Mouse (Mus musculus): ENCODE measurements at regions not wholly inside any gene's neighbourhood (a gene's known extent, or its start where the extent isn't known, plus 50 kb on each side); places are given as distances from the start of the nearest gene placed in this dataset.

DNA sequence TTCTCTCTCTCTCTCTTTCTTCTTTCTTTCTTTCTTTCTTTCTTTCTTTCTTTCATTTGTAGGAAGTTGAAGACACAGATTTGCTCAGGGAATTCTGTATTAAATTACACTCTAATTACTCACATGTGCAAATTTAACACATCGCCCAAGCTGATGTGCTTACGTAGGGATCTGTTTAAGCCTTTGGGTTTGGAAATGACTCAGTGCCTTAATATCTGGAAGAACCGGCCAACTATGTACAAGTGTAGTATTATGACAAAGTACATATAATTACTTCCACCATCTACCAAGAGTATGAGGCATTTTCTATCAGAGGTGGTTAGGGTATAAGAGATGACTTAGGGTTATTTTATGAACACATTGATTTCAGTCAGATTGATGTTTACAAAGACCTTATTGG lies 217.8 kb upstream of the Dkk2 start:
- Histone ChIP-seq H3K9me3 (replicated peaks) (peaks cover 9% of the 10 kb centered on the region), H3K4me1 (ENCODE audit: insufficient read depth, low read depth, low read length) (no peaks in the 10 kb centered on the region), H3K4me3 (ENCODE audit: low read depth, low read length) (no peak overlapping the region), H3K27me3 (ENCODE audit: insufficient read depth, low read length) (no peaks in the 10 kb centered on the region), H3K36me3 (replicated peaks) (no peaks in the 10 kb centered on the region)
- TF ChIP-seq GATA2 (IDR thresholded peaks at IDR 0.05; ENCODE audit: borderline replicate concordance, low read depth, low read length) (no peak), POLR2AphosphoS5 (IDR thresholded peaks at IDR 0.05; ENCODE audit: insufficient replicate concordance, low read depth, low read length) (no peak), CTCF (IDR thresholded peaks at IDR 0.05; ENCODE audit: low read depth, low read length) (no peak), TAL1 (conservative IDR thresholded peaks at IDR 0.05; ENCODE audit: low read depth, low read length) (no peak), GATA1 (IDR thresholded peaks at IDR 0.05; ENCODE audit: borderline replicate concordance, low read length) (no peak)
- DNase-seq (ENCODE audit: low spot score): no peak
- no peak for ATAC-seq (ENCODE audit: extremely low read depth, insufficient number of reproducible peaks, low FRiP score, poor library complexity, severe bottlenecking)

DNA sequence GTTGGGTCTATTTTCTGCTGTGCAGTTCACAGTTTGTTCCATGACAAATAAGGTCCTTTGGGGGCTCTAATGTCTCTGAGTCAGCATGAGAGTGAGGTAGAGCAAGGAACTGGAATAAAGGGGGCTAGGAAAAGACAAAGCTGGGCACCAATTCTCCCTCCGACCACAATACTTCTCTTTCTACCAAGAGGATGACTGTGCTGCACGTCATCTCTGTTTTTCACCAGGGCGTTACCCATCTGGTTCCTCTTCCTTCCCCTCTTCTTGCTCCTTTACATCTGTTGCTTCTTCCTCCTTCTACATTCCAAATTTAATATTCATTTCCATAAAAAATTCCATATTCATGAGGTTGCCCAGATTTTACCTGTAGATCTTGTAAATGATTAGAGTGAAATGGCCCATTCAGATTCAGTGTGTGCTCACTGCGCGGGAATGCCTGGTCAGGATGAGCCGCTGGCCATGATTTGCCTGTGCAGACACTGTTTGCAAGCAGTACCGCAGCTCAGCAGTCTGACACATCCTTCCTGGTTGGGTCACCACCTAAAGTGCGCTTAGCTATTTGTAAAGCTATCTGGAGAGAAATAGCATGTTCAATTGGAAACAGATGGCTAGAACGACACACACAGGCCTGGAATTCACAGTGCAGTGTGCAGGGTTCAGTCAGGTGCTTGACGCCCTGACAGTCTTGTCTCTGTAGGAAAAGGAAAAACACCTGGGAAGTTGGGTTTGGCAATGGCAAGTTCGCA lies 216.7 kb upstream of the Dkk2 start:
- TF ChIP-seq TAL1 (conservative IDR thresholded peaks at IDR 0.05; ENCODE audit: low read depth, low read length): no peak
- TF ChIP-seq POLR2AphosphoS5 (IDR thresholded peaks at IDR 0.05; ENCODE audit: insufficient replicate concordance, low read depth, low read length): no peak
- TF ChIP-seq GATA1 (IDR thresholded peaks at IDR 0.05; ENCODE audit: borderline replicate concordance, low read length): no peak
- TF ChIP-seq GATA2 (IDR thresholded peaks at IDR 0.05; ENCODE audit: borderline replicate concordance, low read depth, low read length): no peak
- no peak for TF ChIP-seq CTCF (IDR thresholded peaks at IDR 0.05; ENCODE audit: low read depth, low read length)
- no peak for DNase-seq (ENCODE audit: low spot score)
- H3K27me3 ChIP-seq (ENCODE audit: insufficient read depth, low read length): no peaks in the 10 kb centered on the region
- H3K9me3 ChIP-seq (replicated peaks): peaks cover 9% of the 10 kb centered on the region
- no peak for ATAC-seq (ENCODE audit: extremely low read depth, insufficient number of reproducible peaks, low FRiP score, poor library complexity, severe bottlenecking)
- no peaks in the 10 kb centered on the region for H3K36me3 ChIP-seq (replicated peaks)
- H3K4me3 ChIP-seq (ENCODE audit: low read depth, low read length): no peak overlapping the region
- H3K4me1 ChIP-seq (ENCODE audit: insufficient read depth, low read depth, low read length): no peaks in the 10 kb centered on the region

DNA sequence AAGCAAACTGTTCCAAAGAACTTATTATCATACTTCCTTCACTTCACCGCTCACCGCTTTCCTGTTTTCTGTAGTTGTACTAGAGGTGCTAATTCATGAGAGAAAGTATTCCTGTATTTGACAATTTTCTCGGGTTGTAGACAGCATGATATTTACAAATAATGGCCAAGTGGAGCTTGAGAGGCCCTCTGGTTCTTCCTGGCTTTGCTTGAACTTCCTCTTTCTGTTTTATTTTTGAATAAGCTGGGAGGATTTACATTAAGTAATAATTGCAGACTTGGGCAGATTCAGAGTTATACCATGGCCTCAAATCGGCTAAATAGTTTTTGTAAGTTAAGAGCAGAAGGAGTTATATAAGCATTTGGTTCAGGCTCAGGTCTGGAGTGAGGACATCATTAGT lies 215.8 kb upstream of the Dkk2 start:
- Histone ChIP-seq H3K9me3 (replicated peaks) (peaks cover 9% of the 10 kb centered on the region), H3K27me3 (ENCODE audit: insufficient read depth, low read length) (no peaks in the 10 kb centered on the region), H3K36me3 (replicated peaks) (no peaks in the 10 kb centered on the region), H3K4me3 (ENCODE audit: low read depth, low read length) (no peak overlapping the region), H3K4me1 (ENCODE audit: insufficient read depth, low read depth, low read length) (no peaks in the 10 kb centered on the region)
- no peak for TF ChIP-seq POLR2AphosphoS5 (IDR thresholded peaks at IDR 0.05; ENCODE audit: insufficient replicate concordance, low read depth, low read length)
- no peak for TF ChIP-seq CTCF (IDR thresholded peaks at IDR 0.05; ENCODE audit: low read depth, low read length)
- no peak for TF ChIP-seq GATA1 (IDR thresholded peaks at IDR 0.05; ENCODE audit: borderline replicate concordance, low read length)
- TF ChIP-seq GATA2 (IDR thresholded peaks at IDR 0.05; ENCODE audit: borderline replicate concordance, low read depth, low read length): no peak
- no peak for TF ChIP-seq TAL1 (conservative IDR thresholded peaks at IDR 0.05; ENCODE audit: low read depth, low read length)
- no peak for DNase-seq (ENCODE audit: low spot score)
- ATAC-seq (ENCODE audit: extremely low read depth, insufficient number of reproducible peaks, low FRiP score, poor library complexity, severe bottlenecking): no peak

DNA sequence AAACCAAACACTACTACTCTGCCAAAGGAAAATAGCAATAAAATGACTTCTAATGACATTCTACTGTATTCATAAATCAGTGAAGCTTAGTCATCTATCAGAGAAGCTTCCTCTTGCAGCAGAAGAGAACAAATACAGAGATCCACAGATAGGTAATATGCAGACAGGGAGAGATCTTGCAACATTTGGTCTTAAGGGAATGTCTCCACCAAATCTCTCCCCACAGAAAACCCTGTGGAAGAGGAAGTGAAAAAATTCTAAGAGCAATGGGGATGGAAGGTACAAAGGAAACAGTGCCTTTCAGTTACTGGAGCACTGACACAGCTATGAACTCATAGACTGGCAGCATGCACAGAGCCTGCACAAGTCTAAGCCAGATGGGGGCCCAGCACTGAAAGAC lies 202.4 kb upstream of the Dkk2 start:
- no peak for DNase-seq (ENCODE audit: low spot score)
- Histone ChIP-seq H3K4me1 (ENCODE audit: insufficient read depth, low read depth, low read length) (no peaks in the 10 kb centered on the region), H3K36me3 (replicated peaks) (no peaks in the 10 kb centered on the region), H3K27me3 (ENCODE audit: insufficient read depth, low read length) (no peaks in the 10 kb centered on the region), H3K9me3 (replicated peaks) (peaks cover 6% of the 10 kb centered on the region), H3K4me3 (ENCODE audit: low read depth, low read length) (no peak overlapping the region)
- no peak for ATAC-seq (ENCODE audit: extremely low read depth, insufficient number of reproducible peaks, low FRiP score, poor library complexity, severe bottlenecking)
- no peak for TF ChIP-seq GATA1 (IDR thresholded peaks at IDR 0.05; ENCODE audit: borderline replicate concordance, low read length)
- no peak for TF ChIP-seq GATA2 (IDR thresholded peaks at IDR 0.05; ENCODE audit: borderline replicate concordance, low read depth, low read length)
- TF ChIP-seq TAL1 (conservative IDR thresholded peaks at IDR 0.05; ENCODE audit: low read depth, low read length): no peak
- TF ChIP-seq POLR2AphosphoS5 (IDR thresholded peaks at IDR 0.05; ENCODE audit: insufficient replicate concordance, low read depth, low read length): no peak
- no peak for TF ChIP-seq CTCF (IDR thresholded peaks at IDR 0.05; ENCODE audit: low read depth, low read length)

DNA sequence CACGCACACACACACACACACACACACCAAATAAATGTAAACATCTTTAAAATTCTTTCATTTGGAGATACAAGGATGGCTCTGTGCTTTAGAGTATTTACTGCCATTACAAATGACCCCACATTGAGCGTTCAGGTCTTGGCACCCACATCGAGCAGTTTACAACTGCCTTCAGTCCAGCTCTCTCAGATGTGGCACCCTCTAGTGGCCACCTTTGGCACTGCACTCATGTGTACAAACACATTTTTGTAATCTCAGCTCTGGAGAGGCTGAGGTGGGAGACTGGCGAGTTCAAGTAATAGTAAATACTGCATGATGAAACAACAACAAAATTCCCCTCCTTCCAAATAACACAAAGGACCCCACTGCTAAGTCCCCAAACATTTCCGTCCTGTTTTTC lies 198.6 kb upstream of the Dkk2 start:
- no peaks in the 10 kb centered on the region for H3K4me1 ChIP-seq (ENCODE audit: insufficient read depth, low read depth, low read length)
- no peak overlapping the region for H3K4me3 ChIP-seq (ENCODE audit: low read depth, low read length)
- no peaks in the 10 kb centered on the region for H3K36me3 ChIP-seq (replicated peaks)
- H3K9me3 ChIP-seq (replicated peaks): peaks cover 11% of the 10 kb centered on the region
- H3K27me3 ChIP-seq (ENCODE audit: insufficient read depth, low read length): no peaks in the 10 kb centered on the region
- ATAC-seq (ENCODE audit: extremely low read depth, insufficient number of reproducible peaks, low FRiP score, poor library complexity, severe bottlenecking) (no peak), DNase-seq (ENCODE audit: low spot score) (no peak)
- TF ChIP-seq TAL1 (conservative IDR thresholded peaks at IDR 0.05; ENCODE audit: low read depth, low read length): no peak
- TF ChIP-seq GATA2 (IDR thresholded peaks at IDR 0.05; ENCODE audit: borderline replicate concordance, low read depth, low read length): no peak
- no peak for TF ChIP-seq GATA1 (IDR thresholded peaks at IDR 0.05; ENCODE audit: borderline replicate concordance, low read length)
- TF ChIP-seq POLR2AphosphoS5 (IDR thresholded peaks at IDR 0.05; ENCODE audit: insufficient replicate concordance, low read depth, low read length): no peak
- TF ChIP-seq CTCF (IDR thresholded peaks at IDR 0.05; ENCODE audit: low read depth, low read length): peak; percentile 56; the same call in 1 of the 2 replicates

DNA sequence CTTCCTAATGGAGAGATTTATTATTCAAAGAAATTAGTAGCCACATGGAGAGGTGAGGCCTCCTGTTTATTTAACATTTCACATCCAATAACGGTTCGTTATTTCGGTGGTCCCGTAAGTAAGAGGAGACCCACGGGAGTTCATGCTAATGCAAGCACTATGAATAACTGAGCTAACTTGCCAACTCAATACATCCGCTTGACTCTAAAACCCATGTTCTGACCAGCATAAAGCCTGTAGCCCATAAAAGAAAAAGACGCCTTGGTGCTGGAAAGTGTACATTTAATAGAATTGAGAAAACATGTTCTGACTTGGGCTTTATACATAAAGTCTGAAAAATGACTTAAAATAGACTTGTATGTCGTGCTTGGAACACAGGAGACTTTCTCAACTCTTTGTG lies 198.1 kb upstream of the Dkk2 start:
- Histone ChIP-seq H3K4me3 (ENCODE audit: low read depth, low read length) (no peak overlapping the region), H3K9me3 (replicated peaks) (peaks cover 12% of the 10 kb centered on the region), H3K36me3 (replicated peaks) (no peaks in the 10 kb centered on the region), H3K27me3 (ENCODE audit: insufficient read depth, low read length) (no peaks in the 10 kb centered on the region), H3K4me1 (ENCODE audit: insufficient read depth, low read depth, low read length) (no peaks in the 10 kb centered on the region)
- ATAC-seq (ENCODE audit: extremely low read depth, insufficient number of reproducible peaks, low FRiP score, poor library complexity, severe bottlenecking): no peak
- no peak for DNase-seq (ENCODE audit: low spot score)
- no peak for TF ChIP-seq GATA2 (IDR thresholded peaks at IDR 0.05; ENCODE audit: borderline replicate concordance, low read depth, low read length)
- TF ChIP-seq TAL1 (conservative IDR thresholded peaks at IDR 0.05; ENCODE audit: low read depth, low read length): no peak
- TF ChIP-seq CTCF (IDR thresholded peaks at IDR 0.05; ENCODE audit: low read depth, low read length): no peak
- TF ChIP-seq POLR2AphosphoS5 (IDR thresholded peaks at IDR 0.05; ENCODE audit: insufficient replicate concordance, low read depth, low read length): no peak
- no peak for TF ChIP-seq GATA1 (IDR thresholded peaks at IDR 0.05; ENCODE audit: borderline replicate concordance, low read length)

Data from G1E (cell line).